Comparison of ENCODE assay signal across 8 mouse cellular contexts in the genomic region with DNA sequence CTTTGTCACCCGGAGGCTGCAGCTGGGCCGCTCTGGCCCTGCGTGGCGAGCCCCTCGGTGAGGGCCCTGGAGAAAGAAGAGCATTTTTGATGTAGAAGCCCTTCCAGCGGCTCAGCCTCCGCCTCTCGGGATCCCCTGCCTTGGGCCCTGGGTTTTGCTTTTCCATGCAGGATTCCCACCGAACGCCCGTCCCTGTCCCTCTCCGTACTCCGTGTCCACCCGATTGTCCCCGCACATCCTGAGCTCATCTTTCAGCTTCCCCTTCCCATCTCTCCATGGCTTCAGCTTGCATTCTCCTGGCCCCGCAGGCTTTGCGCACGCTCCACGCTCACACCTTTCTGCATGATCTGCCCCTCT. TPM values are rescaled to one million over a fixed set of nuclear protein-coding genes. Genes with fewer than 3 reads are reported as not detected.
A peak's percentile ranks its signal among the peaks of the same experiment; 100 is the strongest.
DNase-seq lines count a peak whose midpoint lies in the region; ATAC-seq and TF ChIP-seq lines count a peak whose summit lies in the region.

No protein-coding gene starts in this region.

- no peak for TF ChIP-seq CTCF in embryonic fibroblast, embryonic 13.5 days (IDR thresholded peaks at IDR 0.05; ENCODE audit: borderline replicate concordance, insufficient read depth, low read length)

- no peak for TF ChIP-seq POLR2A in embryonic fibroblast, embryonic 13.5 days (IDR thresholded peaks at IDR 0.05; ENCODE audit: low read depth, low read length)

- peak overlapping the region; percentile 97 for H3K4me2 ChIP-seq in lung, embryonic 16.5 days (ENCODE audit: low read depth, low read length)
- H3K4me2 ChIP-seq in limb, embryonic 11.5 days (ENCODE audit: low read depth, severe bottlenecking), result peak overlapping the region; percentile 84
- peak overlapping the region; percentile 86 for H3K4me2 ChIP-seq in neural tube, embryonic 15.5 days

- peak overlapping the region; percentile 85 for H3K4me3 ChIP-seq in lung, embryonic 16.5 days (ENCODE audit: low read length)
- H3K4me3 ChIP-seq in embryonic fibroblast, embryonic 13.5 days (ENCODE audit: insufficient read depth, low read length), result peak overlapping the region; percentile 63
- H3K4me3 ChIP-seq in limb, embryonic 11.5 days (ENCODE audit: low read depth, low read length), result peak overlapping the region; percentile 78
- peak overlapping the region; percentile 82 for H3K4me3 ChIP-seq in neural tube, embryonic 15.5 days (replicated peaks)

- peaks cover 7% of the 10 kb centered on the region for H3K36me3 ChIP-seq in lung, embryonic 16.5 days (ENCODE audit: control insufficient read depth, insufficient read depth, low read length)
- peaks cover 2% of the 10 kb centered on the region; the same call in 1 of the 2 replicates for H3K36me3 ChIP-seq in limb, embryonic 11.5 days (ENCODE audit: control insufficient read depth, insufficient read depth, low read length)
- peaks cover 22% of the 10 kb centered on the region for H3K36me3 ChIP-seq in neural tube, embryonic 15.5 days

- no peak; the same call in 1 of the 2 replicates for ATAC-seq in lung, embryonic 16.5 days (ENCODE audit: low read depth)
- ATAC-seq in limb, embryonic 11.5 days (ENCODE audit: insufficient number of reproducible peaks, low FRiP score, low TSS enrichment, low read depth), result peak; percentile 52
- ATAC-seq in neural tube, embryonic 15.5 days (ENCODE audit: low FRiP score), result peak; percentile 26

- peak overlapping the region; percentile 87 for H3K9ac ChIP-seq in lung, embryonic 16.5 days (ENCODE audit: low read length)
- H3K9ac ChIP-seq in limb, embryonic 11.5 days (ENCODE audit: low read length), result peak overlapping the region; percentile 85
- peak overlapping the region; percentile 87 for H3K9ac ChIP-seq in neural tube, embryonic 15.5 days (replicated peaks)

- under 1% methylated on average over 19 of the region's 19 CpGs for WGBS in lung, embryonic 16.5 days
- under 1% methylated on average over 17 of the region's 19 CpGs for WGBS in limb, embryonic 11.5 days
- under 1% methylated on average over 19 of the region's 19 CpGs for WGBS in neural tube, embryonic 15.5 days

- peak overlapping the region; percentile 29; the same call in 1 of the 2 replicates for H3K27ac ChIP-seq in lung, embryonic 16.5 days (ENCODE audit: low read length)
- no peak overlapping the region for H3K27ac ChIP-seq in embryonic fibroblast, embryonic 13.5 days (ENCODE audit: insufficient read depth, low read length)
- no peak overlapping the region for H3K27ac ChIP-seq in limb, embryonic 11.5 days (replicated peaks; ENCODE audit: low read depth, low read length)
- H3K27ac ChIP-seq in neural tube, embryonic 15.5 days (replicated peaks), result peak overlapping the region; percentile 92

- H3K9me3 ChIP-seq in lung, embryonic 16.5 days (ENCODE audit: control insufficient read depth, low read length), result no peaks in the 10 kb centered on the region
- no peaks in the 10 kb centered on the region for H3K9me3 ChIP-seq in limb, embryonic 11.5 days (ENCODE audit: control insufficient read depth, low read length)
- H3K9me3 ChIP-seq in neural tube, embryonic 15.5 days (replicated peaks), result no peaks in the 10 kb centered on the region

- no peak for DNase-seq in lung, postnatal 14 days
- no peak for DNase-seq in limb, embryonic 11.5 days (ENCODE audit: low spot score)
- DNase-seq in ovary, postnatal 10 days (ENCODE audit: low spot score), result no peak
- no peak for DNase-seq in T-cell, adult 2 months (ENCODE audit: low spot score)
- DNase-seq in adrenal gland, adult (ENCODE audit: inconsistent age in 2 of 2, low spot score in 1 of 2), result no peak

- no peaks in the 10 kb centered on the region for H3K27me3 ChIP-seq in lung, embryonic 16.5 days (ENCODE audit: control insufficient read depth, insufficient read depth, low read depth, low read length)
- H3K27me3 ChIP-seq in limb, embryonic 11.5 days (ENCODE audit: control insufficient read depth, insufficient read depth, low read length), result no peaks in the 10 kb centered on the region
- H3K27me3 ChIP-seq in neural tube, embryonic 15.5 days (replicated peaks), result no peaks in the 10 kb centered on the region

- peaks cover 14% of the 10 kb centered on the region for H3K4me1 ChIP-seq in lung, embryonic 16.5 days (replicated peaks; ENCODE audit: control insufficient read depth, insufficient read depth, low read length)
- H3K4me1 ChIP-seq in embryonic fibroblast, embryonic 13.5 days (ENCODE audit: control insufficient read depth, insufficient read depth, low read length), result no peaks in the 10 kb centered on the region
- H3K4me1 ChIP-seq in limb, embryonic 11.5 days (ENCODE audit: control insufficient read depth, insufficient read depth, low read length), result 0 out of 2 replicates have a peak, but pooled peaks cover 4% of the 10 kb centered on the region
- peaks cover 29% of the 10 kb centered on the region for H3K4me1 ChIP-seq in neural tube, embryonic 15.5 days

RNA-seq across cellular contexts. Expression of a gene that starts 0.3 kb away (rescaled TPM):
- polyA plus RNA-seq in lung, embryonic 16.5 days (2015; fragmentation: Nextera tagmentation; extraction: Ambion mirVana), result 23.9 and 26.1 TPM in 2 replicates
- polyA plus RNA-seq in embryonic fibroblast, embryonic 13.5 days (2011; ENCODE audit: insufficient read length, low read depth, missing spikeins), result 22.6 and 27.4 TPM in 2 replicates
- polyA plus RNA-seq in limb, embryonic 11.5 days (2014; fragmentation: Nextera tagmentation; extraction: Ambion mirVana), result 30.6 and 31.4 TPM in 2 replicates
- 50.6 and 57.2 TPM in 2 replicates for polyA plus RNA-seq in neural tube, embryonic 15.5 days (2015; fragmentation: Nextera tagmentation; extraction: Ambion mirVana)

RNA-seq across cellular contexts. Expression of a gene that starts 26.1 kb away (rescaled TPM):
- polyA plus RNA-seq in lung, embryonic 16.5 days (2015; fragmentation: Nextera tagmentation; extraction: Ambion mirVana), result 9.5 and 10.6 TPM in 2 replicates
- 9.3 and 10.8 TPM in 2 replicates for polyA plus RNA-seq in embryonic fibroblast, embryonic 13.5 days (2011; ENCODE audit: insufficient read length, low read depth, missing spikeins)
- 27.8 and 28.1 TPM in 2 replicates for polyA plus RNA-seq in limb, embryonic 11.5 days (2014; fragmentation: Nextera tagmentation; extraction: Ambion mirVana)
- polyA plus RNA-seq in neural tube, embryonic 15.5 days (2015; fragmentation: Nextera tagmentation; extraction: Ambion mirVana), result 34.1 and 37.9 TPM in 2 replicates

RNA-seq across cellular contexts. Expression of a gene that starts 44.3 kb away (rescaled TPM):
- polyA plus RNA-seq in lung, embryonic 16.5 days (2015; fragmentation: Nextera tagmentation; extraction: Ambion mirVana), result 22.3 and 23.6 TPM in 2 replicates
- polyA plus RNA-seq in embryonic fibroblast, embryonic 13.5 days (2011; ENCODE audit: insufficient read length, low read depth, missing spikeins), result 40.3 and 48.5 TPM in 2 replicates
- 19.5 and 24.3 TPM in 2 replicates for polyA plus RNA-seq in limb, embryonic 11.5 days (2014; fragmentation: Nextera tagmentation; extraction: Ambion mirVana)
- 23.5 and 24.2 TPM in 2 replicates for polyA plus RNA-seq in neural tube, embryonic 15.5 days (2015; fragmentation: Nextera tagmentation; extraction: Ambion mirVana)

RNA-seq across cellular contexts. Expression of a gene that starts 47.2 kb away (rescaled TPM):
- polyA plus RNA-seq in lung, embryonic 16.5 days (2015; fragmentation: Nextera tagmentation; extraction: Ambion mirVana), result 0.06 and 0.19 TPM in 2 replicates
- not detected in 2 replicates for polyA plus RNA-seq in embryonic fibroblast, embryonic 13.5 days (2011; ENCODE audit: insufficient read length, low read depth, missing spikeins)
- not detected in 2 replicates for polyA plus RNA-seq in limb, embryonic 11.5 days (2014; fragmentation: Nextera tagmentation; extraction: Ambion mirVana)
- polyA plus RNA-seq in neural tube, embryonic 15.5 days (2015; fragmentation: Nextera tagmentation; extraction: Ambion mirVana), result 0.08 and 0.23 TPM in 2 replicates

Comparison
In these comparisons a context has a peak if more than half of its experiments do, and no peak if none do; other contexts are left out.
1. H3K27ac ChIP-seq: peak in lung, embryonic 16.5 days (single experiment) and neural tube, embryonic 15.5 days (single experiment); none in embryonic fibroblast, embryonic 13.5 days (single experiment) and limb, embryonic 11.5 days (single experiment).
2. Peak in every context shown above with its lines, with median percentiles within 50 percentile points of each other: H3K4me2 ChIP-seq, H3K4me3 ChIP-seq and H3K9ac ChIP-seq.